Mouse (Mus musculus): Measurements from ENCODE around the gene C1qtnf3. TPM values are rescaled to one million over a fixed set of nuclear protein-coding genes. Genes with fewer than 3 reads are reported as not detected.

The C1qtnf3 gene
- polyA plus RNA-seq, 1 experiment, result 0.08 TPM

- H3K27ac ChIP-seq (ENCODE audit: control insufficient read depth, insufficient read depth, low read length), result no peak overlapping the region
- WGBS, result 41% methylated on average over 5 of the region's 5 CpGs
- DNase-seq, result no peak
- H3K4me3 ChIP-seq (ENCODE audit: control insufficient read depth, insufficient read depth, low read length), result no peak overlapping the region
- H3K36me3 ChIP-seq (ENCODE audit: control insufficient read depth, insufficient read depth, low read length), result no peaks in the 10 kb centered on the region
- H3K4me1 ChIP-seq (replicated peaks; ENCODE audit: control insufficient read depth, insufficient read depth, low read length), result no peaks in the 10 kb centered on the region
- no peak for TF ChIP-seq POLR2A (IDR thresholded peaks at IDR 0.05; ENCODE audit: control insufficient read depth, extremely low read depth, insufficient read depth, low read length, poor library complexity)
- no peak for TF ChIP-seq CTCF (IDR thresholded peaks at IDR 0.05; ENCODE audit: borderline replicate concordance, control insufficient read depth, extremely low read depth, insufficient read depth, low read length, poor library complexity)
- H3K27me3 ChIP-seq (ENCODE audit: control insufficient read depth, insufficient read depth, low read length), result no peaks in the 10 kb centered on the region
These were observed 3.0 kb downstream of the C1qtnf3 start for GRCm38 (mm10) chr15:10955156-10955555.

- no peak for TF ChIP-seq POLR2A (IDR thresholded peaks at IDR 0.05; ENCODE audit: control insufficient read depth, extremely low read depth, insufficient read depth, low read length, poor library complexity)
- no peak for TF ChIP-seq CTCF (IDR thresholded peaks at IDR 0.05; ENCODE audit: borderline replicate concordance, control insufficient read depth, extremely low read depth, insufficient read depth, low read length, poor library complexity)
- Histone ChIP-seq H3K27ac (ENCODE audit: control insufficient read depth, insufficient read depth, low read length) (no peak overlapping the region), H3K4me1 (replicated peaks; ENCODE audit: control insufficient read depth, insufficient read depth, low read length) (no peaks in the 10 kb centered on the region), H3K4me3 (ENCODE audit: control insufficient read depth, insufficient read depth, low read length) (no peak overlapping the region), H3K27me3 (ENCODE audit: control insufficient read depth, insufficient read depth, low read length) (no peaks in the 10 kb centered on the region), H3K36me3 (ENCODE audit: control insufficient read depth, insufficient read depth, low read length) (no peaks in the 10 kb centered on the region)
- WGBS, result 74% methylated on average over 3 of the region's 3 CpGs
- no peak for DNase-seq
These were observed 4.6 kb downstream of the C1qtnf3 start for GRCm38 (mm10) chr15:10956706-10957105.

GRCm38 (mm10) chr15:10959277-10960026 lies 7.3 kb downstream of the C1qtnf3 start:
- 95% methylated on average over 15 of the region's 15 CpGs for WGBS
- no peaks in the 10 kb centered on the region for H3K4me1 ChIP-seq (replicated peaks; ENCODE audit: control insufficient read depth, insufficient read depth, low read length)
- H3K4me3 ChIP-seq (ENCODE audit: control insufficient read depth, insufficient read depth, low read length), result no peak overlapping the region
- DNase-seq, result no peak
- no peaks in the 10 kb centered on the region for H3K36me3 ChIP-seq (ENCODE audit: control insufficient read depth, insufficient read depth, low read length)
- H3K27me3 ChIP-seq (ENCODE audit: control insufficient read depth, insufficient read depth, low read length), result no peaks in the 10 kb centered on the region
- H3K27ac ChIP-seq (ENCODE audit: control insufficient read depth, insufficient read depth, low read length), result no peak overlapping the region
- TF ChIP-seq CTCF (IDR thresholded peaks at IDR 0.05; ENCODE audit: borderline replicate concordance, control insufficient read depth, extremely low read depth, insufficient read depth, low read length, poor library complexity) (no peak), POLR2A (IDR thresholded peaks at IDR 0.05; ENCODE audit: control insufficient read depth, extremely low read depth, insufficient read depth, low read length, poor library complexity) (no peak)

- no peak overlapping the region for H3K4me3 ChIP-seq (ENCODE audit: control insufficient read depth, insufficient read depth, low read length)
- H3K4me1 ChIP-seq (replicated peaks; ENCODE audit: control insufficient read depth, insufficient read depth, low read length), result no peaks in the 10 kb centered on the region
- H3K36me3 ChIP-seq (ENCODE audit: control insufficient read depth, insufficient read depth, low read length), result no peaks in the 10 kb centered on the region
- 95% methylated on average over 5 of the region's 5 CpGs for WGBS
- TF ChIP-seq CTCF (IDR thresholded peaks at IDR 0.05; ENCODE audit: borderline replicate concordance, control insufficient read depth, extremely low read depth, insufficient read depth, low read length, poor library complexity) (no peak), POLR2A (IDR thresholded peaks at IDR 0.05; ENCODE audit: control insufficient read depth, extremely low read depth, insufficient read depth, low read length, poor library complexity) (no peak)
- H3K27ac ChIP-seq (ENCODE audit: control insufficient read depth, insufficient read depth, low read length), result no peak overlapping the region
- H3K27me3 ChIP-seq (ENCODE audit: control insufficient read depth, insufficient read depth, low read length), result no peaks in the 10 kb centered on the region
- DNase-seq, result no peak
These were observed 8.1 kb downstream of the C1qtnf3 start for GRCm38 (mm10) chr15:10960267-10960666.

- no peak for DNase-seq
- TF ChIP-seq CTCF (IDR thresholded peaks at IDR 0.05; ENCODE audit: borderline replicate concordance, control insufficient read depth, extremely low read depth, insufficient read depth, low read length, poor library complexity), result no peak
- no peak for TF ChIP-seq POLR2A (IDR thresholded peaks at IDR 0.05; ENCODE audit: control insufficient read depth, extremely low read depth, insufficient read depth, low read length, poor library complexity)
- no peak overlapping the region for H3K27ac ChIP-seq (ENCODE audit: control insufficient read depth, insufficient read depth, low read length)
- WGBS, result 95% methylated on average over 2 of the region's 2 CpGs
- H3K27me3 ChIP-seq (ENCODE audit: control insufficient read depth, insufficient read depth, low read length), result no peaks in the 10 kb centered on the region
- no peaks in the 10 kb centered on the region for H3K36me3 ChIP-seq (ENCODE audit: control insufficient read depth, insufficient read depth, low read length)
- H3K4me3 ChIP-seq (ENCODE audit: control insufficient read depth, insufficient read depth, low read length), result no peak overlapping the region
- H3K4me1 ChIP-seq (replicated peaks; ENCODE audit: control insufficient read depth, insufficient read depth, low read length), result no peaks in the 10 kb centered on the region
These were observed 10.5 kb downstream of the C1qtnf3 start for GRCm38 (mm10) chr15:10962601-10963000.

- TF ChIP-seq POLR2A (IDR thresholded peaks at IDR 0.05; ENCODE audit: control insufficient read depth, extremely low read depth, insufficient read depth, low read length, poor library complexity), result no peak
- TF ChIP-seq CTCF (IDR thresholded peaks at IDR 0.05; ENCODE audit: borderline replicate concordance, control insufficient read depth, extremely low read depth, insufficient read depth, low read length, poor library complexity), result no peak
- WGBS, result 90% methylated on average over 3 of the region's 3 CpGs
- H3K27me3 ChIP-seq (ENCODE audit: control insufficient read depth, insufficient read depth, low read length), result no peaks in the 10 kb centered on the region
These were observed 17.3 kb downstream of the C1qtnf3 start for GRCm38 (mm10) chr15:10969439-10969838.

More at GRCm38 (mm10) chr15:10969439-10969838, 17.3 kb downstream of the C1qtnf3 start:
- no peak overlapping the region for H3K27ac ChIP-seq (ENCODE audit: control insufficient read depth, insufficient read depth, low read length)
- DNase-seq, result no peak
- no peaks in the 10 kb centered on the region for H3K36me3 ChIP-seq (ENCODE audit: control insufficient read depth, insufficient read depth, low read length)
- H3K4me3 ChIP-seq (ENCODE audit: control insufficient read depth, insufficient read depth, low read length), result no peak overlapping the region
- H3K4me1 ChIP-seq (replicated peaks; ENCODE audit: control insufficient read depth, insufficient read depth, low read length), result no peaks in the 10 kb centered on the region
